Mouse (Mus musculus) kidney, postnatal 4 days (tissue): ENCODE results near the gene Ccdc77.

ENCODE experiments used
- DNase-seq, 2 experiments: peaks; one replicate each; pipeline ENCODE4 v3.0.0; 2021; ENCODE audit warnings: mixed read lengths in 2 of 2

Ccdc77 gene

DNA sequence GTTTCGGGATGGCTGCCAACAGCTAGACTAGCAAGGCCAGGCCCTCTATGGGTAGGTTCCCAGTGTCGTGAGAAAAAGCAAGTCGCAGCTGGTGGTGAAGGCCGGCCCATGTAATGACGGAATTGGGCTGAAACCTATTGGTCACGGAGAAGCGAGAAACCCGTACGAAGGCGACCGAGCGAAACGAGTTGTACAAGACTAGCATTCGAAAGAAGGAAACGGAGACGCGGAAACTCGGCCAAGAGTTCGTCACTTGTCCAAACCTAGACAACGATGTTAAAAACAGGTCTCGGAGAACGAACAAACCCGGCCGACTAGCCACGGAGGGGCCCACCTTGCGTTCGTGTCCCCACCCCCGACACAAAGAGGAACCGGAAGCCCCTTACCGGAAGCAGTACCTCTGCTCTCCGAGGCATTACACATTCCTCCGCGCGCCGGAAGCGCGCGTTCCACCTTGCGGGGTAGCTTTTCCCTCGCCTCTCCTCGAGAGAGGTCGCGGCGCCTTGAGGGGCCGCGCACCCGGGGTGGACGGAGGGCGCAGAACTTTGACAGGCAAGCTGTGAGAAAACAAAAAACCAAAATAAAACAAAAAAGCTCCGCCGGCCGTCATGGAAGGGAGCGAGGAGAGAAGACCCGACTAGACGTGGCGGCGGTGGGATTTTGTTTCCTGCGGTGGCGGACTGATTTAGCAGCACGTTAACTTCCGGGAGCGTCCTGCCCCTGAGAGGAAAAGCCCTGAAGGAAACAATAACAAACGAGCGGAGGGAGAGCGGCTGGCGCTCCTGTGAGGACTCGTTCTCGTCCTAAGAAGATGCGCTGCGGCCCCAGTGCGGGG, at the start of gene Ccdc77, which contains the start of gene Kdm5a:
Gene Ccdc77, minus strand, starts transcription at position 687 of the 835 bp plus-strand sequence.
Gene Kdm5a, plus strand, starts transcription at position 437 of the 835 bp plus-strand sequence.
- peak; percentile 93 to 96 for DNase-seq

DNA sequence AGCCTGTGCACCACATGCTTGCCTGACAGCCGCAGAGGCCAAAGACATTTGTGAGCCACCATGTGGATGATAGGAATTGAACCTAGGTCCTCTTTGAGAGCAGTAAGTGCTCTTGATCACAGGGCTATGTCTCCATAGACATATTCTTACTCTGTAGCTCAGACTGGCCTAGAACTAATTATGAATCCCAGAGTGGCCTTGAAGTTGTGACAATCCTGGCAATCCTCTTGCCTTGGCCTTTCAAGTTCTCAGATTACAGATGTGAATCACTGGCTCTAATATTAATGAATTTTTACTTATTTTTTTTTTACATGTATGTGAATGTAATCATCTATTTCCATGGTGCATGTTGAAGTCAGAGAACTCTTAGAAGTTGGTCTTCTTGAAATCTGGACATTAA, 39.8 kb upstream of the Ccdc77 start:
- no peak for DNase-seq

- no peak for DNase-seq
These were observed 31.6 kb upstream of the Ccdc77 start for GRCm38 (mm10) chr6:120395622-120396345.

DNA sequence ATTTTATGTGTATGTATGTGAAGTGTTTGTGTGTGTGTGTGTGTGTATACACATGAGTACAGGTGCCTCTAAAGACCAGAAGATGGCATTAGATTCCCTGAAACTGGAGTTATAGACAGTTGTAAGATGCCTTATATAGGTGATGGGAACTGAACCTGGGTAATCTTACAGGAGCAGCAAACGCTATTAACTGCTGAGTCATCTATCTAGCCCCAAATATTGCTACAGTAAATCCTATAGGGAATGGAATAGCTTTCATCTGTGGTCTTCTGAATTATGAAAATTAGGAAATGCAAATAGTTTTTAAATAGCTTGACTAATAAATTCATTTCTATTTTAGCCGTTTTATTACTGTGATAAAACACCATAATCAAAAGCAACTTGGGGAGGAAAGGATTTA, 28.6 kb upstream of the Ccdc77 start:
- no peak for DNase-seq

- no peak for DNase-seq
These were observed 25.9 kb upstream of the Ccdc77 start for GRCm38 (mm10) chr6:120390054-120390453.

DNA sequence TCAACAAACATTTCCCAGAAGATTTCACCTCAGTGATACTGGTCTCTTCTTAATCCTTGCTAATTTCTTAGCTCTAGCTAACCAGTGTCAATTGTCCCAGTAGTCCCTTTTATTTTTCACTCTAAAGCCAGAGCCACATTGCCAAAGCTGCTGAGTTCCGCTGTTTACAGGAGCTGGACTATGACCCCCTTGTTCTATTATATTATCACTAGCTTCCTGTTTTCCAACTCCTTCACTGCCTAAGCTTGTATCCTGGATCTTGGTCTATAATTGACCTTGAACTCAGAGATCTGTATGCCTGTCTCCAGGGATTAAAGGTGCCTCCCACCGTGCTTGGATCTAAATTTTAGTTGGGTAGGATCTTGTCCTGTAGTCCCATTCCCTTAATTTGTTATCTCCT, 12.6 kb upstream of the Ccdc77 start:
- no peak for DNase-seq

DNA sequence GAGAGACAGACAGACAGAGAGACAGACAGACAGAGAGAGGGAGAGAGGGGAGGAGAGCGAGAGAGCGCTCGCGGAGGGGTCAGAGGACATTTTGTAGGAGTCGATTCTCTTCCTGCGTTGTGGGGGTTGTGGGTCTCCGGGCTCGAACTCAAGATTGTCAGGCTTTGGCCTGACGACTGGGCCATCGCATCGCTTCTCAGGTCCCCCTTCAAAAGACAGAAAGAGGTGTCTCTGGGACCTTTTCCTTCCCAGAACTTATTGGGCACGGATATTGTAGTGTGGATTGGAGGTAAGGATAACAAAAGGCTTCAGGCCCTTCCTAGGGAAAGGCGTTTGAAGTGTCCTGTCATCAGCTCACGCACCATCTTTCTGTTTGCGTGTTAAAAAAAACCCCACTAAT, 877 bp upstream of the Ccdc77 start:
- DNase-seq: peak; percentile 21 to 33

DNA sequence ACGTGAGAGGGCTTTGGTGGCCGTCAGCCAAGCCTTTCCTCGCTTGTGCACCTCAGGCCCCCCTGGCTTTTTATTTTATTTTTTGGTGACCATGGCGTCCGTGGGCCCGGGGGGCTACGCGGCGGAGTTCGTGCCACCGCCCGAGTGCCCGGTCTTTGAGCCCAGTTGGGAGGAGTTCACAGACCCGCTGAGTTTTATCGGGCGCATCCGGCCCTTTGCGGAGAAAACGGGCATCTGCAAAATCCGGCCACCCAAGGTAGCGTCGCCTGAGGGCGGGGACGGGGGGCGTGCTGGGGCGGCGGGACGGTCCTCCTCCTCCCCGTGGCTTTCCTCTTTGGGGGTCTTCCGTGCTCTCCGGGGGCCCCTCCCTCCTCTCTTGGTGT, 340 bp upstream of the Ccdc77 start:
- DNase-seq: no peak

DNA sequence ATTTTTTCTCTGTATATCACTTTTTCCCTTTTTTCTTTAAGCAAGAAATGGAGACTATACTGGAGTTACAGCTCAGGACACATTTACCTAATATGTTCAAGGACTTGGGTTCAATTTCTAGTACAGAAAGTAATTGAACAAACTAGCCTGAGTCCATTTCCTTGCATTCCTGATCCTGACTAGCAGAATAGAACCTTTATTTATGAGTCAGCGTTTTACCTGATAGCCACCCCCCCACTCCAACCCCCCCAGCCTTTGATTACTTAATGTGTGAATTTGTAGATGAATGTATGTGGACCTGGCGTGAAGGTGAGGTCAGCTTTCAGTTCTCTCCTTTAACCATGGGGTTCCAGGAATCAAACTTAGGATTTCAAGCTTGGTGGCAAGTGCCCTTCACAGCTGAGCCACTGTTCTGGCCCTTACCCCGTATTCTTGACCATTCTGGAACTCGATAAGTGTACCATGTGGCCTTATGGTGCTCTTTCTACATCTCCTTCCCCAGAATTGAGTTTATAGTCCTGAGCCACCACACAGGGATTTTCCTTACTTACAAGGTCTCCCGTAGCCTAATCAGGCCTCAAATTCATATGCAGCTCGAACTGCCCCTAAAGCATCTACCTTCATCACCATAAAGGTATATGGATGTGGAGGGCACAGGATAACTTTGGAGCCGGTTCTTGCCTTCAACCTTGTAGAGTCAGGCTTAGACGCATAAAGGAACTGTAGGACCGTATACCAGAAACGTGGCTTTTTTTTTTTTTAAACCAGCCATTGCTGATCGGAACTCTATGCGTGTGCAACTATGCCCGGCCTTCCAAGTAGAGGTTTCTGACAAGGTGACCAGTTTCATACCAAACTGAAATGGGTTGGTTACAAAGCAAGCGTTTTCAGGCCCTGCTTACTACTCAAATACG, 1.1 kb downstream of the Ccdc77 start:
- peak in 1 of 2 experiments; percentile 2 for DNase-seq

GRCm38 (mm10) chr6:120362124-120362523, 2.0 kb downstream of the Ccdc77 start:
- no peak for DNase-seq

DNA sequence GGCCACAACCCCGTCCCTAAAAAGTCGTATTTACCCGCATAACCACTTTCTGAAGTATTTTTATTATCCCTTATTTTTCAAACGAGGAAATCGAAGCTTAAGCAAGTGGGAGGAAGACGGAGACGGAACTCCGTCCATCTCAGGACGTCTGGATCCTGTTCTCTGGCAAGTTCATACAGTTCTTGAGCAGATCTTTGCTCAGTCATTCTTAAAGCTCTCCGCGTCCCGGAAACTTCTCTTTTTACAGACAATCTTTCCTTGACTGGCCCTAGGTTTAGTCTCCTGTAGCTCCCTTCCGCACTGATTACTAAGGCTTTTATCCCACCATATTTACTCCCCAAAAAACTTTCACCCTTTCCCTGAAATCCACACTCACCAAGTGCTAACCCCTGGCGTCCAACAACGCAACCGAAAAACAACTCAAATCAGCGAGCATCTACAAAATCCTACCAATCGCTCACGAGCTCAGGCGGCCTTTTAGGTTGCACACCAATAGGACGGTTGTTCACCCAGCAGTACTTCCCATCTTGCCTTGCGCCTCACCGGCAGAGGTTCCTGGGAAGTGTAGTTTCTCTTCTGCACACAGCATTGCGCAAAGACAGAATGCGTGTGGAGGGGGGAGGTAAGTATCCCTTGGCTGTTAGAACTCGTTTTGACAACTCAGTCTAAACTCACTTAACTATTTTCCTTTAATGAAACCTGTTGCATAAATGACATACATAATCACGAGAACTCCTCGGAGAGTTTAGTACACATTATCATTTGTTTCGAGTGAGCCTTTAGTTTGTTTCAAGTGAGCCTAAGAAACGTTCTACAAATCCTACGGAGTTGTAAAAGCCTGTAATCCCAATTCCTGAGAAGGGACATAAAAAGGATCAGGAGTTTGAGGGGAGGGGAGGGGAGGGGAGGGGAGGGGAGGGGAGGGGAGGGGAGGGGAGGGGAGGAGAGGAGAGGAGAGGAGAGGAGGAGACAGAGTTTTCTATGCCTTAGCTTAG, 6.9 kb downstream of the Ccdc77 start:
- DNase-seq: peak; percentile 82 to 90

- no peak for DNase-seq
These were observed 7.7 kb downstream of the Ccdc77 start for GRCm38 (mm10) chr6:120356478-120356877.

GRCm38 (mm10) chr6:120349018-120349417, 15.2 kb downstream of the Ccdc77 start:
- no peak for DNase-seq

DNA sequence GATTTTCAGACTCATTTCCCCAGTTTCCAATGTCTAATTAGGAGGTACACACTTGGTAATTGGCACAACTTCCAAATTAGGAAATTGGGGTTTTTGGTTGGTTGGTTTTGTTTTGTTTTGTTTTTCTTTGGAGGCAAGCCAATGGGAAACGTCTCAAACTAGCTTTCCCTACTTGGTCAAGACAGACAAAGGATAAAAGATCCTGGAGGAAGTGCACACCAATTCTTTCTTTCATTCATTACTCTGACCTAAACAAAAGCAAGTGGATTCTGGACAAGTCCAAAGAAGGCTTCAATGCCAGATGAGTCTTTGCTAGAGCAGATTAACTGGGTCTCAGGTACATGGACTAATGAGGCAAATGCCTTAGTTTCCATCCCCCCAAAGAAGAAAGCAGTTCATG, 20.2 kb downstream of the Ccdc77 start:
- no peak for DNase-seq

- DNase-seq: no peak
These were observed 31.8 kb downstream of the Ccdc77 start for GRCm38 (mm10) chr6:120332351-120332750.

GRCm38 (mm10) chr6:120324295-120324927, 39.8 kb downstream of the Ccdc77 start:
- peak; percentile 73 to 80 for DNase-seq

DNA sequence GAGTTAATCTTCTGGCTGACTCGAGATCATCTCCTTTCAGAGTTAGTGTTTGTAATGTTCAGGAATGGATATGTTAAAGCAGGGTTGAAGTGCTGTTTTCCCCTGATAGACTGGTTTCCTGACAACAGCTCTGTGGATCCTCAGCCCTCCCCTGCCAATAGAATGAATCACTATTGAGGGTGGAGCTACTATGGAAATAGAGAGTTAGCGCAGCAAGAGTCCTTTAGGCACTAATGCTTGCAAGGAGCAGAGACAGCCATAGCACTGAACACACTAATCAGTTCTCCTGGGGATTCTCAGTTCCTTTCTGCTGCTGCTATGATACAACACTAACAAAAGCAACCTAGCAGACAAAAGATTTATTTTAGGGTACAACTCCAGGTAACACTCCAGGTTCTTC, 43.8 kb downstream of the Ccdc77 start:
- no peak for DNase-seq

GRCm38 (mm10) chr6:120319129-120319528, 45.0 kb downstream of the Ccdc77 start:
- no peak for DNase-seq

DNA sequence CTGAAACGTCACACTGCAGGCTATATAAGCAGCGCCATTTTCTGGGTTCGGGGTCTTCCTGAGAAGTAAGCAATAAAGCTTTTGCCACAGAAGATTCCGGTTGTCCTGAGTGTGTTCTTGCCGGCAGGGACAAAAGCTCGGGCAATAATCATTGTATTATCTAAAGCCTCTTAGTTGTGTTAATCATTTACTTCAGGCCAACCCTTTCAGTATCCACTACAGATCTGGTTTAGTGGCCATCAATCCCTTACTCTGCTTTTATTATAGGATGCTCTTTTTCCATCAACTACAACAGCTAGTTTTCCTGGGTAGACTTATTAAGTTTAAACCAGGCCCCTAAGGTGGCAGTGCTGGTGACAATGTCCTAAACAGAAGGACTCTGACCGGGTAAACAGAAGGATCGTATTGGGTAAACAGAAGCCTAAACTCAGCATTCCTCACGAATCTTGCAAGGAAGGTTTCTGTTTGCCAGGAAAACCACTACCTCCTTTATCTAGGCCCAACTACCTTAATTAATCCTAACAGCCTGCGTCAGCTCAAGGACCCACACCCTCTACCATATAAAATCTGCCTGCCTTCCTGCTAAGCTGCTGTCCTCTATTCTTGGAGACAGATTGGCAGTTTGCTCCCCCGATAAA, 45.8 kb downstream of the Ccdc77 start:
- no peak for DNase-seq

GRCm38 (mm10) chr6:120312443-120312842, 51.7 kb downstream of the Ccdc77 start:
- no peak for DNase-seq

DNA sequence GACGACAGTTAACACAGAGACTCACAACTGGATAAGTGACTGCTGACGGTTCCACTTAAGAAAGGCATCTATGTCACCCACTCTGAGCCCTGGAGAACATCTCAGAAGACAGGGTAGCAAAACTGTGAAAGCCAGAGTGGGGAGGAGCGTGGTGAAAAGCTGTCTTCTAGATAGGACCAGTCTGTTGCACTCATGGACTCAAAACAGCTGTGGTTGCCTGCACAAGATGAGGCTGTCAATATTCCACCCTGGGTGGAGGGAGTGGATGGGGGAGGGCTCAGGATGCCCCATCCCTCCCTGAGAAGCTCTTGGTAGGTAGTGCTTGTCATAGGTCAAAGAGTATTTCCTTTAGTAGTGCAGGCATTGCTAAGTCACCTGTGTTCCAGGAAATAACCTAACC, 54.4 kb downstream of the Ccdc77 start:
- peak in 1 of 2 experiments; percentile 16 for DNase-seq
